Mouse (Mus musculus) neural tube, embryonic 14.5 days (tissue): ENCODE measurements around the gene Ehmt1. TPM values are rescaled to one million over a fixed set of nuclear protein-coding genes. Genes with fewer than 3 reads are reported as not detected.

Experiments used
- ATAC-seq: fragments of 200-750 bp; cut with Nextera tagmentation; 2 replicates; pipeline ENCODE4 v1.8.0; 2017; ENCODE audit warnings: low read depth, mild to moderate bottlenecking, moderate TSS enrichment, moderate library complexity
- H3K27ac ChIP-seq: fragments of 300-500 bp; sonication (generic); 2 replicates; pipeline ENCODE4 v1.5.1; 2014; ENCODE audit warnings: low read depth, mild to moderate bottlenecking, control low read depth, low read length, moderate library complexity, mixed read lengths
- H3K27me3 ChIP-seq: fragments of 300-500 bp; sonication (generic); 2 replicates; pipeline ENCODE4 v1.6.1; 2014; ENCODE audit warnings: low read length; ENCODE audit not compliant: control insufficient read depth, insufficient read depth
- H3K36me3 ChIP-seq: fragments of 300-500 bp; sonication (generic); 2 replicates; pipeline ENCODE4 v1.6.1; 2014; ENCODE audit warnings: low read length, mixed read lengths; ENCODE audit not compliant: control insufficient read depth, insufficient read depth
- H3K4me1 ChIP-seq: fragments of 300-500 bp; sonication (generic); 2 replicates; pipeline ENCODE4 v1.6.1; 2014; ENCODE audit warnings: low read length; ENCODE audit not compliant: control insufficient read depth, insufficient read depth
- H3K4me2 ChIP-seq: fragments of 300-500 bp; sonication (generic); 2 replicates; pipeline ENCODE4 v1.6.1; 2014; ENCODE audit warnings: mild to moderate bottlenecking, low read depth, low read length, control low read depth
- H3K4me3 ChIP-seq: fragments of 300-500 bp; sonication (generic); 2 replicates; pipeline ENCODE4 v1.5.1; 2014; ENCODE audit warnings: low read depth, low read length, control low read depth, mixed read lengths
- H3K9ac ChIP-seq: fragments of 300-500 bp; sonication (generic); replicated peaks from 2 replicates; pipeline ENCODE4 v1.6.1; 2014; ENCODE audit warnings: low read depth, mild to moderate bottlenecking, control low read depth, low read length, mixed read lengths
- H3K9me3 ChIP-seq: fragments of 300-500 bp; sonication (generic); 2 replicates; pipeline ENCODE4 v1.6.1; 2016; ENCODE audit warnings: low read length; ENCODE audit not compliant: control insufficient read depth
- WGBS: fragments of 180-500 bp; shearing (Covaris S2); extraction: QIAGEN DNeasy Blood & Tissue Kit; methylation state at CpG from one replicate; pipeline ENCODE4 v1.1.7; 2014; 5-methylcytosine and 5-hydroxymethylcytosine counted together
- polyA plus RNA-seq: library from polyadenylated mRNA; unstranded; fragments of >200 nt; fragmentation: Nextera tagmentation; extraction: Ambion mirVana; gene quantifications from 2 replicates; pipeline ENCODE4 v1.2.1, GENCODE M21; 2014

The Ehmt1 gene
- polyA plus RNA-seq, 1 experiment from 2014 or later: 90.8 TPM

DNA sequence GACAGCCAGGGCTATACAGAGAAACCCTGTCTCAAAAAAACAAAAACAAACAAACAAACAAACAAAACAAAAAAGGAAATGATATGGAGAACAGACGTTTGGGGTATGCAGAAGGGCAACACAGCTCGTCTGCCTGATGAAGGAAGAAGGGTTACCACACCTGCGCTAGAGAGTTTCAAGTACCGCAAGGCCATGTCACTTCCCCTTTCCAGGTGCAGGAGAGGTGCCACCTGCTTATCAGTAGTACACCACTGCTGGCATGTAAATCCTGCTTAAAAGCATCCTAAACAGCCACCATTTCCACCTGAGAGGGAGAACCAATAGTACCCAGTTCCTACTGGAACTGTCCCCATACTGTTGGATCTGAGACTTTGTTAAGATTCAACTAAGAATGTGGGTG lies 113.8 kb downstream of the Ehmt1 start:
- H3K9ac ChIP-seq: no peak overlapping the region

DNA sequence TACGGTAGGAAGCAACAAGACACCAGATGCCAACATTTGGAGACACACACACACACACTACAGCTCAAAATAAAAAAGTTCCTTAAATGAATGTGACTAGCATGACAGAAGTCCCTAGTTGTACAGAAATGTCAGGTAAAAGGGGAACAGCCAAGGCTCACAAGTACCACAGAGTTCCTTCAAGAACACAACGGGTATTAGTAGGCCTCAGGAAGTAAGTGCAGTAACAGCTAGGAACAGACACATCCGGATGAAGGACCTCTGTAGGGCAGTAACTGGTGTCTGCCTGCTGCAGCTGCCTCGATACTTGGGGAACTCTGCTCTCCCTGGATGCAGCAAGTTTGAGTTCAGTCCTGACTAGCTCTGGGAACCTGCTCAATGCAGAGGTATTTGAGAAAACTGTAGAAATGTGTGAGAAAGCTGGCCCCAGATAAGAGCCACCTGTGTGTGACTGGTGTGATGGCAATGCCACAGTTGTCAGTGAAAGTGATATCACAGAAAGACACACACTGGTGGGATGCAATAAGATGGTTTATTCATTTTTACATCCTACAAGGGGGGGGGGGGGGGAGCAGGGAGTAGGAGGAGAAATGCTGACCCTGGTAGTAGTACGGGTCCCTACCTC lies 122.5 kb downstream of the Ehmt1 start:
- H3K27ac ChIP-seq: no peak overlapping the region
- H3K4me3 ChIP-seq: no peak overlapping the region
- peaks cover 39% of the 10 kb centered on the region for H3K36me3 ChIP-seq
- no peak overlapping the region for H3K9ac ChIP-seq
- 95% methylated on average over 5 of the region's 5 CpGs for WGBS
- no peak for ATAC-seq
- H3K4me1 ChIP-seq: no peaks in the 10 kb centered on the region
- no peaks in the 10 kb centered on the region for H3K9me3 ChIP-seq
- no peak overlapping the region for H3K4me2 ChIP-seq
- H3K27me3 ChIP-seq: no peaks in the 10 kb centered on the region

More for the DNA sequence above, 113.8 kb downstream of the Ehmt1 start:
- Histone ChIP-seq H3K27ac (no peak overlapping the region), H3K4me3 (no peak overlapping the region), H3K36me3 (peaks cover 50% of the 10 kb centered on the region), H3K4me1 (no peaks in the 10 kb centered on the region), H3K27me3 (no peaks in the 10 kb centered on the region), H3K9me3 (no peaks in the 10 kb centered on the region), H3K4me2 (no peak overlapping the region)
- no peak for ATAC-seq
- WGBS: 93% methylated on average over 4 of the region's 4 CpGs

DNA sequence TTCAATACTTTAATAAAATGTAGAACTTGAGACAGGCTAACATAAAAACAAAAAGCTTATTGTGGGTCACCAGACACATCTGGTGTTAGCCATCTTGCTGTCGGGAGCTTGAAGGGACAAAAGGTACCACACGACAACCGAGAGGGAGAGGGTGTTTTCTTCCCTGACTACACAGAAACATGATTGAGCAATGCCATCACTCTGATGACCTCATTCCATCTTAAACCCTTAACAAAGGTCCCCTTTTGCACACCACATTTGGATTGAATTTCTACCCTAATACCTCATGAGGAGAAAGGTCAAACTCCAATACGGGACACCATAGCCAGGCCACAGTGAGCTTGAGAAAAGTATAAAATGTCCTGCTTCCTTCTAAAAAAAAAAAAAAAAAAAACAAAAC lies 132.2 kb downstream of the Ehmt1 start:
- H3K4me1 ChIP-seq: no peaks in the 10 kb centered on the region
- peaks cover 20% of the 10 kb centered on the region for H3K36me3 ChIP-seq
- no peaks in the 10 kb centered on the region for H3K9me3 ChIP-seq
- H3K27ac ChIP-seq: no peak overlapping the region
- ATAC-seq: no peak
- 64% methylated on average over 4 of the region's 4 CpGs for whole genome bisulfite sequencing
- no peaks in the 10 kb centered on the region for H3K27me3 ChIP-seq
- no peak overlapping the region for H3K9ac ChIP-seq
- no peak overlapping the region for H3K4me2 ChIP-seq
- H3K4me3 ChIP-seq: no peak overlapping the region

DNA sequence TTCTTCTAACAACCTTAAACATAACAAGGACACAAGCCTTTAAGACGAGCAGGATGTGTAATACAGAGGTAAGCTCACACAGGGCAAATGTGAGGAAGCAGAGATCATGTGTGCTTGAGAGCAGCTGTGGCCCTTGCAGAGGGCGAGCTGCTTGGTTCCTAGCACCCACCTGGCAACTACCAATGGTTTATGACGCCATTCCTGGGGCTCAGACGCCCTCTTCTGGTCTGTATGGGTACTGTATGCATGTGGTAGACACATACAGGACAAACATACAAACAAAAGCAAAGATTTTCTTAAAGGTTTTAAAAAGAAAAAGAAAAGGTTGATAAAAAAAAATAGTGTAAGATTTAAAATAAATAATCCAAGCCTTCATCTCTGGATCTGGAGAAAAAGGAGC lies 138.2 kb downstream of the Ehmt1 start:
- H3K27me3 ChIP-seq: no peaks in the 10 kb centered on the region
- no peak for ATAC-seq
- H3K4me3 ChIP-seq: no peak overlapping the region
- H3K36me3 ChIP-seq: no peaks in the 10 kb centered on the region
- WGBS: 50% methylated on average over 4 of the region's 4 CpGs
- H3K4me2 ChIP-seq: no peak overlapping the region
- H3K4me1 ChIP-seq: no peaks in the 10 kb centered on the region
- no peaks in the 10 kb centered on the region for H3K9me3 ChIP-seq
- no peak overlapping the region for H3K27ac ChIP-seq
- H3K9ac ChIP-seq: no peak overlapping the region

DNA sequence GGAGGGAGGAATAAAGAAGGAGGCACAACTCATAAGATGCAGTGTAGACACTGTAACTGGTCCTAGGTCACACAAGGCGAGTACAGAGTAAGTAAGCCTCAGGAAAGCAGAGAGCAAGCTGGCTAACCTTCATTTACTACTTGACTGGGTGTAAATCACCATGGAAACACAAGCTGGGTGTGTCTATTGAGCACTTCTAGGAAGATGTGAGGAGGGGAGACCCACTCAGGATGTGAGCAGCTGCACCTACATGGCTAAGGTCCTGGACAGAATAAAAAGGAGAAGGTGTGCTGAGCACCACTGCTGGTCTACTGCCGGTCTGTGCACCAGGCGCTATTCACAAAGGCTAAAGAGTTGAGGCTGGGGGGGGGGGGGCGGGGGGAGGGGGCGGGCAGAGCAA lies 142.6 kb downstream of the Ehmt1 start:
- H3K36me3 ChIP-seq: no peaks in the 10 kb centered on the region
- no peak overlapping the region for H3K4me3 ChIP-seq
- no peaks in the 10 kb centered on the region for H3K9me3 ChIP-seq
- no peak overlapping the region for H3K27ac ChIP-seq
- no peak overlapping the region for H3K4me2 ChIP-seq
- no peak for ATAC-seq
- H3K27me3 ChIP-seq: no peaks in the 10 kb centered on the region
- 6% methylated on average over 3 of the region's 5 CpGs for WGBS
- no peak overlapping the region for H3K9ac ChIP-seq
- no peaks in the 10 kb centered on the region for H3K4me1 ChIP-seq

DNA sequence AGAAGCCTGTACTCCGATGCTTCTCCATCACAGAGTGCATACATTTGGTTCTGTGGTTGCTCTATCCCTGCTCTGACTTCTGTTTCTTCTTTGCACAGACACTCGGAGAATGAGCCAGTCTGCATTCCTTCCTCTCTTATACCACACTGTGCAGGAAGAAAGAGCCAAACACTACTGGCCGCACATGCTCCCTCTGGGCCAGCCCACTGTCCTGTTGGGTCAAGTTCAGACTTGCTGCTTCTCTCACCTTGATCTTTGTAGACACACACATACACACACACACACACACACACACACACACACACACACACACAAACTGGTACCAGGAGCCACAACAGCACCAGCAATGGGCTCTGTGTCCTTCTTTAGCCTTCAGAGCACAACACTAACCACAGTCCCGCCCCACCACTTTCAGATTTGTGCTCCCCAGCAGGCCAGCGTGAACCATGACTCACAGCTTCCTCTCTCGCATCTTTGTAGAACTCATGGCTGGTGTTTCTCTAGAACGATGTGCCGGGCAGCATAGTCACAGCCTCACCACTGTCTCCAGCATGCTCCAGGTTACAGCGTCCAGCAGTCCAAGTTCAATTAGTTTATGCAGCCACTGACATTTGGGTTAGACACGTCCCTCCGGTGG lies 143.3 kb downstream of the Ehmt1 start:
- Histone ChIP-seq H3K4me3 (no peak overlapping the region), H3K27me3 (no peaks in the 10 kb centered on the region), H3K4me1 (no peaks in the 10 kb centered on the region), H3K9ac (no peak overlapping the region), H3K27ac (no peak overlapping the region), H3K4me2 (no peak overlapping the region), H3K36me3 (no peaks in the 10 kb centered on the region), H3K9me3 (no peaks in the 10 kb centered on the region)
- ATAC-seq: no peak
- 85% methylated on average over 11 of the region's 11 CpGs for WGBS

DNA sequence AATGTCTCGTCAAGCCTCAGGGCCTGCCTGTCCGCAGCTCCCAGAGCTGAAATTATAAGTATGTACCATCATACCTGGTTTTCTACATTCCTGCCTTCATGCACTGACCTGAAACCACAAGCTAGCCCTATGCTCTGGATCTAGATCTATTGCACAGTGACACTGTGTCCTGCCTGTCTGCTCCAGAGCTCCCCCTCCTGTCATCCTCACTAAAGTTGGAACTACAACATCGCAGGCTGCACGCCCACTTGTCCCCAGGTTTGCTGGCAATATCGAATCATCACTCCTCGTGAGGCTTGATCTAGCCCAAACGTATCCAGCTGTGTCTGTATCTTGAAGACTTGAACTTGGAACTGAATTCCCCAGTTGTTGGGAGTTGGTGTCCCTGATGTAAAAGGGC lies 144.6 kb downstream of the Ehmt1 start:
- Histone ChIP-seq H3K4me3 (no peak overlapping the region), H3K36me3 (no peaks in the 10 kb centered on the region), H3K9me3 (no peaks in the 10 kb centered on the region), H3K4me1 (no peaks in the 10 kb centered on the region), H3K27ac (no peak overlapping the region), H3K27me3 (no peaks in the 10 kb centered on the region), H3K4me2 (no peak overlapping the region), H3K9ac (no peak overlapping the region)
- ATAC-seq: no peak
- WGBS: 66% methylated on average over 7 of the region's 7 CpGs

DNA sequence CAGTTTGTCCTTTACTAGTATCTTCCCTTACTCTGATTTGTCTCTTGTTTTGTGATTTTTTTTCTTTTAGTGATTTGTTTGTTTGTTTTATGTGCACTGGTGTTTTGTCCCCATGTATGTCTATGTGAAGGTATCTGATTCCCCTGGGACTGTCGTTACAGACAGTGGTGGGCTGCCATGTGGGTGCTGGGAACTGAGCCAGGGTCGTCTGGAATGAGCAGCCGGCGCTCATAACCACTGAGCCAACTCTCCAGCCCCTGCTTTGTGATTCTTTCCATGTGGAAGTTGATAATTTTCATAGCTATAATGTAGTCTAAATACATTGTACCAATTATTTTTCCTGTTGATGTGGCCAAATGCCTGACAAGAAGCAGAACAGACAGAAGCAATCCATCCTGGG lies 148.6 kb downstream of the Ehmt1 start:
- H3K36me3 ChIP-seq: no peaks in the 10 kb centered on the region
- 77% methylated on average over 4 of the region's 4 CpGs for WGBS
- H3K4me1 ChIP-seq: no peaks in the 10 kb centered on the region
- H3K4me3 ChIP-seq: no peak overlapping the region
- H3K27ac ChIP-seq: no peak overlapping the region
- H3K9ac ChIP-seq: no peak overlapping the region
- ATAC-seq: no peak
- H3K9me3 ChIP-seq: no peaks in the 10 kb centered on the region
- no peak overlapping the region for H3K4me2 ChIP-seq
- H3K27me3 ChIP-seq: no peaks in the 10 kb centered on the region

DNA sequence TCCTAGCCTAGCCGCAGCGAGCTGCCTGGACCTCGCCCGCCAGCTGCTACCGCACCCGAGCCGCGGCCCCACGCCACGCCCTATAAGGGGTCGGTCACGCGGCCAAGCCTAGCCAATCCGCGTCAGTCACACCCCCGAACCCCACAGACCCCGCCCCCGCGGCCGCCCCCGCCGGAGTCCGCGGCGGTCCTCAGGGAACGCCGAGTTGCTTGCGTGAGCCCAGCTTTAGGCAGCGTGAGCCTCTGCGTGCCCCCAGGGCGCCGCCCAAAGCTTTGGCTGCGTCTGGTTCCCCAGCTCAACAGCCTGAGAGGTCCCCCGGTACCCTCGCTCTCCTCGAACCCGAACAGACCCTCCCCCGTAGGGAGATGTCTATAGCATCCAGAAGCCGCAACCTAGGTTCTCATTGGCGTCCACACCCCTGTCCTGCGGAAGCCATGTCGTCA lies 156.3 kb downstream of the Ehmt1 start, which contains the start of gene Cacna1b:
Gene Cacna1b, minus strand, starts transcription at position 38 of the 443 bp plus-strand sequence.
- Histone ChIP-seq H3K4me2 (peak within 1 kb of the TSS; percentile 83), H3K4me1 (no peaks in the 10 kb centered on the region), H3K27ac (peak within 1 kb of the TSS; percentile 62), H3K27me3 (0 out of 2 replicates have a peak, but pooled peaks cover 2% of the 10 kb centered on the region), H3K4me3 (peak within 1 kb of the TSS; percentile 76), H3K9me3 (no peaks in the 10 kb centered on the region), H3K36me3 (no peaks in the 10 kb centered on the region), H3K9ac (peak within 1 kb of the TSS; percentile 84)
- WGBS: under 1% methylated on average over 41 of the region's 42 CpGs
- ATAC-seq: peak; percentile 92
